Mouse (Mus musculus) CH12.LX (cell line): ENCODE measurements around the gene Klhl5. TPM values are rescaled to one million over a fixed set of nuclear protein-coding genes. Genes with fewer than 3 reads are reported as not detected.

Experiments used
- DNase-seq: peaks from one replicate; pipeline ENCODE4 v3.0.0-alpha.2; 2013; ENCODE audit errors: extremely low read depth
- H3K27ac ChIP-seq: 2 replicates; pipeline ENCODE4 v1.5.1; 2012; ENCODE audit warnings: low read depth, mild to moderate bottlenecking, control low read depth, moderate library complexity; ENCODE audit not compliant: insufficient read depth
- H3K27me3 ChIP-seq: replicated peaks from 2 replicates; pipeline ENCODE3; 2012; ENCODE audit warnings: inconsistent platforms
- H3K36me3 ChIP-seq, 2 experiments: replicated peaks in 1 of 2; 2 replicates each; pipeline versions ENCODE3 to v1.6.1; 2012; ENCODE audit warnings: inconsistent platforms in 1 of 2, low read length in 1 of 2, mild to moderate bottlenecking in 1 of 2, mixed read lengths in 1 of 2, moderate library complexity in 1 of 2; ENCODE audit not compliant: control insufficient read depth in 1 of 2, insufficient read depth in 1 of 2
- H3K4me1 ChIP-seq, 2 experiments: 2 replicates each; pipeline ENCODE4 v1.6.1; 2012; ENCODE audit warnings: inconsistent platforms in 1 of 2, moderate library complexity in 1 of 2; ENCODE audit not compliant: insufficient read depth in 2 of 2, control insufficient read depth in 1 of 2
- H3K4me2 ChIP-seq: 2 replicates; pipeline ENCODE4 v1.6.1; 2012; ENCODE audit warnings: low read depth, mild to moderate bottlenecking, control low read depth; ENCODE audit not compliant: poor library complexity, insufficient read depth, severe bottlenecking
- H3K4me3 ChIP-seq, 3 experiments: fragments of 150-350 bp in 1 of 3; sonication (generic) in 1 of 3; replicated peaks in 1 of 3; 2 replicates each; pipeline versions ENCODE3 to v1.5.1; 2011 to 2012; ENCODE audit warnings: low read depth in 2 of 3, low read length in 2 of 3, mild to moderate bottlenecking in 2 of 3, moderate library complexity in 2 of 3, control low read depth in 1 of 3, improper control_type of control experiment in 1 of 3, inconsistent platforms in 1 of 3, mixed read lengths in 1 of 3; ENCODE audit not compliant: poor library complexity in 1 of 3
- H3K79me2 ChIP-seq: replicated peaks from 2 replicates; pipeline ENCODE4 v1.6.1; 2012; ENCODE audit warnings: mild to moderate bottlenecking, moderate library complexity; ENCODE audit not compliant: control insufficient read depth, poor library complexity, insufficient read depth, severe bottlenecking; ENCODE audit errors: extremely low read depth
- H3K9ac ChIP-seq: 2 replicates; pipeline ENCODE4 v1.6.1; 2012; ENCODE audit warnings: low read depth, mild to moderate bottlenecking, control low read depth, moderate library complexity; ENCODE audit not compliant: insufficient read depth
- H3K9me3 ChIP-seq: replicated peaks from 2 replicates; pipeline ENCODE3; 2012; ENCODE audit warnings: low read length, inconsistent platforms, mixed read lengths
- BHLHE40 ChIP-seq: IDR thresholded peaks from 2 replicates; pipeline ENCODE4 v1.6.1; 2011; ENCODE audit warnings: mild to moderate bottlenecking, low read depth, low read length, improper control_type of control experiment
- CHD1 ChIP-seq: IDR thresholded peaks from 2 replicates; pipeline ENCODE4 v1.6.1; 2012; ENCODE audit warnings: low read depth, low read length, improper control_type of control experiment, inconsistent platforms
- CHD2 ChIP-seq: IDR thresholded peaks from 2 replicates; pipeline ENCODE4 v1.6.1; 2011; ENCODE audit warnings: low read length, improper control_type of control experiment
- ELF1 ChIP-seq: IDR thresholded peaks from 2 replicates; pipeline ENCODE4 v1.6.1; 2014; ENCODE audit warnings: low read depth, mild to moderate bottlenecking, inconsistent platforms, low read length, improper control_type of control experiment
- EP300 ChIP-seq: IDR thresholded peaks from 2 replicates; pipeline ENCODE4 v1.6.1; 2011; ENCODE audit warnings: low read length, improper control_type of control experiment
- ETS1 ChIP-seq: conservative IDR thresholded peaks from 2 replicates; pipeline ENCODE4 v1.6.1; 2012; ENCODE audit warnings: low read depth, mild to moderate bottlenecking, inconsistent platforms, low read length, improper control_type of control experiment, moderate library complexity
- GABPA ChIP-seq: IDR thresholded peaks from 2 replicates; pipeline ENCODE4 v1.6.1; 2012; ENCODE audit warnings: low read depth, low read length, improper control_type of control experiment, inconsistent platforms; ENCODE audit not compliant: insufficient replicate concordance
- HCFC1 ChIP-seq: IDR thresholded peaks from 2 replicates; pipeline ENCODE4 v1.6.1; 2012; ENCODE audit warnings: low read depth, mild to moderate bottlenecking, inconsistent platforms, low read length, improper control_type of control experiment
- IRF4 ChIP-seq: IDR thresholded peaks from 2 replicates; pipeline ENCODE4 v1.6.1; 2014; ENCODE audit warnings: low read depth, mild to moderate bottlenecking, inconsistent platforms, low read length, improper control_type of control experiment
- MAFK ChIP-seq: IDR thresholded peaks from 2 replicates; pipeline ENCODE4 v1.6.1; 2011; ENCODE audit warnings: low read length, improper control_type of control experiment; ENCODE audit not compliant: insufficient replicate concordance
- MAX ChIP-seq: IDR thresholded peaks from 2 replicates; pipeline ENCODE4 v1.6.1; 2011; ENCODE audit warnings: low read length, improper control_type of control experiment
- PAX5 ChIP-seq: IDR thresholded peaks from 2 replicates; pipeline ENCODE4 v1.6.1; 2012; ENCODE audit warnings: low read length, inconsistent platforms, mixed read lengths
- RCOR1 ChIP-seq: conservative IDR thresholded peaks from 2 replicates; pipeline ENCODE4 v1.6.1; 2012; ENCODE audit warnings: low read depth, mild to moderate bottlenecking, inconsistent platforms, low read length, improper control_type of control experiment
- SMC3 ChIP-seq: IDR thresholded peaks from 2 replicates; pipeline ENCODE4 v1.6.1; 2011; ENCODE audit warnings: low read depth, low read length, improper control_type of control experiment
- TBP ChIP-seq: conservative IDR thresholded peaks from 2 replicates; pipeline ENCODE4 v1.6.1; 2011; ENCODE audit warnings: low read depth, low read length, improper control_type of control experiment
- USF1 ChIP-seq: IDR thresholded peaks from 2 replicates; pipeline ENCODE4 v1.6.1; 2014; ENCODE audit warnings: low read depth, mild to moderate bottlenecking, inconsistent platforms, low read length, improper control_type of control experiment
- ZC3H11A ChIP-seq: IDR thresholded peaks from 2 replicates; pipeline ENCODE4 v1.6.1; 2012; ENCODE audit warnings: low read depth, mild to moderate bottlenecking, inconsistent platforms, low read length, improper control_type of control experiment
- ZNF384 ChIP-seq: IDR thresholded peaks from 2 replicates; pipeline ENCODE4 v1.6.1; 2012; ENCODE audit warnings: low read depth, low read length, improper control_type of control experiment, inconsistent platforms
- dilution Hi-C: fragments of 300-500 bp; cut with MboI; formaldehyde crosslinking; loops from 2 replicates; pipeline ENCODE4 v1.14.3; 2020; ENCODE audit warnings: low sequenced_read_pairs; ENCODE audit not compliant: extremely low pct_unique_long_range_greater_than_20kb, extremely low pct_ligation_motif_present
- in situ Hi-C: fragments of 300-500 bp; cut with MboI; formaldehyde crosslinking; loops from 3 replicates; pipeline ENCODE4 v1.14.3; 2019; ENCODE audit warnings: low sequenced_read_pairs, low pct_ligation_motif_present, low pct_unique_long_range_greater_than_20kb, mixed read lengths
- polyA plus RNA-seq: library from polyadenylated mRNA; unstranded; fragments of >175 nt; gene quantifications from 2 replicates; pipeline ENCODE4 v1.2.1, GENCODE M21; 2012; ENCODE audit warnings: low read depth; ENCODE audit not compliant: insufficient read length
- total RNA-seq, 2 experiments: library from RNA; depleted of rRNA; stranded (reverse); fragments of 300-350 nt in 1 of 2; fragments of >200 nt in 1 of 2; gene quantifications; 2 replicates each; pipeline ENCODE4 v1.2.3; 2012 to 2014

Gene Klhl5
- total and polyA plus RNA-seq, 3 experiments = 20.6 to 31.7 (median 23.2) TPM

- DNase-seq = no peak
- no peaks in the 10 kb centered on the region for H3K27me3 ChIP-seq
- peaks cover 0 to 22% of the 10 kb centered on the region in 2 experiments; a peak in 2 of 4 replicates for H3K4me1 ChIP-seq
- no peak overlapping the region for H3K4me2 ChIP-seq
- H3K9ac ChIP-seq = no peak overlapping the region
- H3K36me3 ChIP-seq = peaks cover 8 to 46% of the 10 kb centered on the region in 2 experiments
- H3K4me3 ChIP-seq = no peak overlapping the region
- no peak overlapping the region for H3K27ac ChIP-seq
- TF ChIP-seq ELF1 (no peak), BHLHE40 (no peak), RCOR1 (no peak), ZC3H11A (no peak)
- H3K79me2 ChIP-seq = no peaks in the 10 kb centered on the region
- dilution Hi-C loops (no loop called here), in situ Hi-C loops (no loop called here)
- no peaks in the 10 kb centered on the region for H3K9me3 ChIP-seq
Measured at GRCm38 (mm10) chr5:65119918-65120317, 12.6 kb downstream of the Klhl5 start.

GRCm38 (mm10) chr5:65122616-65123015 lies 15.3 kb downstream of the Klhl5 start:
- H3K36me3 ChIP-seq = peaks cover 0 to 29% of the 10 kb centered on the region in 2 experiments
- H3K9me3 ChIP-seq = no peaks in the 10 kb centered on the region
- H3K27ac ChIP-seq = no peak overlapping the region
- TF ChIP-seq IRF4 (no peak), USF1 (no peak), TBP (no peak), ZNF384 (no peak), EP300 (no peak), SMC3 (no peak), CHD1 (no peak), GABPA (no peak), HCFC1 (no peak), MAX (no peak), PAX5 (no peak), MAFK (no peak), CHD2 (no peak), ETS1 (no peak)
- in situ Hi-C loops = no loop called here
- no peak for DNase-seq
- no peak overlapping the region for H3K4me3 ChIP-seq
- no peaks in the 10 kb centered on the region for H3K27me3 ChIP-seq
- H3K9ac ChIP-seq = no peak overlapping the region
- dilution Hi-C loops = no loop called here
- peaks cover 0 to 17% of the 10 kb centered on the region in 2 experiments; a peak in 2 of 4 replicates for H3K4me1 ChIP-seq
- no peak overlapping the region for H3K4me2 ChIP-seq
- no peaks in the 10 kb centered on the region for H3K79me2 ChIP-seq
